Mouse (Mus musculus) heart, embryonic 15.5 days (tissue): Measurements from ENCODE around the gene Ccz1. TPM values are rescaled to one million over a fixed set of nuclear protein-coding genes. Genes with fewer than 3 reads are reported as not detected.

ENCODE experiments used
- ATAC-seq: fragments of 200-750 bp; cut with Nextera tagmentation; replicated peaks from 2 replicates; pipeline ENCODE4 v1.8.0; 2017; ENCODE audit warnings: low read depth, moderate TSS enrichment; ENCODE audit not compliant: insufficient number of reproducible peaks, insufficient read depth, low FRiP score
- H3K27ac ChIP-seq: fragments of 300-500 bp; sonication (generic); 2 replicates; pipeline ENCODE4 v1.5.1; 2015; ENCODE audit warnings: mild to moderate bottlenecking, inconsistent platforms
- H3K27me3 ChIP-seq: fragments of 300-500 bp; sonication (generic); 2 replicates; pipeline ENCODE4 v1.6.1; 2015; ENCODE audit warnings: inconsistent platforms
- H3K36me3 ChIP-seq: fragments of 300-500 bp; sonication (generic); 2 replicates; pipeline ENCODE4 v1.6.1; 2015; ENCODE audit warnings: mild to moderate bottlenecking, inconsistent platforms
- H3K4me1 ChIP-seq: fragments of 300-500 bp; sonication (generic); replicated peaks from 2 replicates; pipeline ENCODE4 v1.6.1; 2015; ENCODE audit warnings: inconsistent platforms
- H3K4me2 ChIP-seq: fragments of 300-500 bp; sonication (generic); 2 replicates; pipeline ENCODE4 v1.6.1; 2015; ENCODE audit warnings: inconsistent platforms, mild to moderate bottlenecking, moderate library complexity
- H3K4me3 ChIP-seq: fragments of 300-500 bp; sonication (generic); 2 replicates; pipeline ENCODE4 v1.5.1; 2015; ENCODE audit warnings: mild to moderate bottlenecking, inconsistent platforms
- H3K9ac ChIP-seq: fragments of 300-500 bp; sonication (generic); 2 replicates; pipeline ENCODE4 v1.6.1; 2015; ENCODE audit warnings: mild to moderate bottlenecking, inconsistent platforms
- H3K9me3 ChIP-seq: fragments of 300-500 bp; sonication (generic); replicated peaks from 2 replicates; pipeline ENCODE4 v1.6.1; 2016; ENCODE audit warnings: inconsistent platforms
- WGBS: fragments of 180-500 bp; shearing (Covaris S2); methylation state at CpG from one replicate; pipeline ENCODE4 v1.1.7; 2015; ENCODE audit warnings: mixed read lengths; 5-methylcytosine and 5-hydroxymethylcytosine counted together
- polyA plus RNA-seq: library from polyadenylated mRNA; unstranded; fragments of >200 nt; fragmentation: Nextera tagmentation; extraction: Ambion mirVana; gene quantifications from 2 replicates; pipeline ENCODE4 v1.2.1, GENCODE M21; 2015

Gene Ccz1
- polyA plus RNA-seq, 1 experiment from 2014 or later = 46.1 TPM

- Histone ChIP-seq H3K27me3 (0 out of 2 replicates have a peak, but pooled peaks cover 3% of the 10 kb centered on the region), H3K4me3 (no peak overlapping the region), H3K4me2 (no peak overlapping the region), H3K9ac (no peak overlapping the region), H3K4me1 (no peaks in the 10 kb centered on the region), H3K9me3 (no peaks in the 10 kb centered on the region), H3K27ac (no peak overlapping the region), H3K36me3 (no peaks in the 10 kb centered on the region)
- 53% methylated on average over 4 of the region's 4 CpGs for WGBS
- ATAC-seq = peak; percentile 73; the same call in 1 of the 2 replicates
Observed at GRCm38 (mm10) chr5:143974931-143975630, 39.6 kb downstream of the Ccz1 start.

DNA sequence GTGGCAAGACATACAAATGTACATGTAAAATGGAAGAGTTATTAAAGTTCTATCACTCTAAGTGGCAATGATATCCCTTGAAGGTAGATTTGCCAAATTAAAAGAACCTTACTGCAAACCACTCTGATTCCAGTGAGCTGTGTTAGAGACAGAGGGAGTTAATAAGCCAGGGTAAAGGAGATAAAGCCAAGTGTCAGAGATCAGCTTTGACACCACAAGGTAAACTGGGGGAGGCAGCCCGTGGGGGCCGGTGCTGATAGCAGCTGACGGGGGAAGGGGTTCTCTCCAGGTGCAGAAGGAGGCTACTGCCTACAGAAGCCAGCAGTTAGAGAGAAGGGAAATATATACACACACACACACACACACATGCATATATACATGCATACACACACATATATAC lies 42.0 kb downstream of the Ccz1 start:
- H3K9ac ChIP-seq = no peak overlapping the region
- no peaks in the 10 kb centered on the region for H3K9me3 ChIP-seq
- H3K4me2 ChIP-seq = no peak overlapping the region
- 43% methylated on average over 3 of the region's 3 CpGs for WGBS
- H3K27me3 ChIP-seq = 0 out of 2 replicates have a peak, but pooled peaks cover 3% of the 10 kb centered on the region
- no peaks in the 10 kb centered on the region for H3K36me3 ChIP-seq
- no peak for ATAC-seq
- no peak overlapping the region for H3K27ac ChIP-seq
- no peak overlapping the region for H3K4me3 ChIP-seq
- H3K4me1 ChIP-seq = no peaks in the 10 kb centered on the region

GRCm38 (mm10) chr5:143966671-143967070 lies 48.0 kb downstream of the Ccz1 start:
- H3K9ac ChIP-seq = no peak overlapping the region
- no peak for ATAC-seq
- H3K27ac ChIP-seq = no peak overlapping the region
- H3K4me3 ChIP-seq = no peak overlapping the region
- no peak overlapping the region for H3K4me2 ChIP-seq
- no peaks in the 10 kb centered on the region for H3K9me3 ChIP-seq
- no peaks in the 10 kb centered on the region for H3K4me1 ChIP-seq
- WGBS = 81% methylated on average over 12 of the region's 12 CpGs
- no peaks in the 10 kb centered on the region for H3K27me3 ChIP-seq
- H3K36me3 ChIP-seq = no peaks in the 10 kb centered on the region

DNA sequence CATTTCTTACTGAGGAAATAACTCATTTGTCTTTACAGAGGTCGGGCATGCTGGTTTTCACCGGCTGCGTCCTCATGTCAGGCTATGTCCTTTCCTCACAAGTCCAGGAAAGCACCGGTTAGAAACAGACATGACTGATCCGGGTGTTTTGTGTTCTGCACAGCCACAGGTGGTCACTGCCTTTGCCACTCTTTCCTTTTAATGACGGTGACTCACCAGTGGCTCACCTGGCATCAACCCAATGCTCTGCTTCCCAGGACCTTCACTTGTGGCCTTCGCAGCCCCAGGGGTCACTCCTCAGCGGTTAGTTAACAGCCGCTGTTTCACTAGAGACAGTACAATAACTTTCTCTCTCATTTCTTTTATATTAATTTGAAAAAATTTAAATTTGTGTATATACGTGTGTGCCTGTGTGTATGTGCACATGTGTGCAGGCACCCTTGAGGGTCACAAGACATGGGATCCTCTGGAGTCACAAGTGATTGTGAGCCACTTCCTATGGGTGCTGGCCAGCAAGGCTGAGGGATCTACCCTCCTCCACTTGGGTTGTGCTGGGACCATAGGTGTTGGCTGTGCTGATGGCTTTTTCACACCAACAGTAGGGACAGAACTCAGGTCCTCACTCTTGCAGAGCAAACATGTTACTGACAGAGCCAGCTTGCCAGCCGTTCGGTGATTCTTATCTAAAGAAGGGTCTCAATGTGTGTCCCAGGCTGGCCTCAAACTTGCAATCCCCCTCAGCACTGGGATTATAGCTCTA lies 48.9 kb downstream of the Ccz1 start:
- no peak overlapping the region for H3K4me2 ChIP-seq
- H3K27ac ChIP-seq = no peak overlapping the region
- WGBS = 76% methylated on average over 12 of the region's 12 CpGs
- H3K9ac ChIP-seq = no peak overlapping the region
- H3K36me3 ChIP-seq = no peaks in the 10 kb centered on the region
- no peaks in the 10 kb centered on the region for H3K4me1 ChIP-seq
- H3K4me3 ChIP-seq = no peak overlapping the region
- H3K9me3 ChIP-seq = no peaks in the 10 kb centered on the region
- ATAC-seq = no peak
- no peaks in the 10 kb centered on the region for H3K27me3 ChIP-seq

DNA sequence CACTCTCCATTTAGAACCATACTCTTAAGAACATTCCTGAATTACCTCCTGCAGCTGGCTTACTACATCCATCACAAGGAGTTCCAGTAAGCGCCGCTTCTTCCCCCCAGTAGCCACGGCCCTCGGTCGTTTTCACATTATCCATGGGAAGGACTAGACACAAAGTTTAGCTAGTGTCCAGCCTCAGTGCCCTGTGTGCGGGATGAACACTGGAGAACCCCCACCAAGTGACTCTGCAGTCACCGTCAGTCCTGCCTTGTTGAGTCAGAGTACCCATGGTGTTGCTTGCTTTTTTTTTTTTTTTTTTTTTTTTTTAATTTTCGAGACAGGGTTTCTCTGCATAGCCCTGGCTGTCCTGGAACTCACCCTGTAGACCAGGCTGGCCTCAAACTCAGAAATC lies 53.5 kb downstream of the Ccz1 start:
- H3K4me1 ChIP-seq = no peaks in the 10 kb centered on the region
- H3K9me3 ChIP-seq = no peaks in the 10 kb centered on the region
- WGBS = 78% methylated on average over 8 of the region's 8 CpGs
- no peak for ATAC-seq
- no peaks in the 10 kb centered on the region for H3K36me3 ChIP-seq
- no peak overlapping the region for H3K9ac ChIP-seq
- H3K4me3 ChIP-seq = no peak overlapping the region
- no peak overlapping the region for H3K4me2 ChIP-seq
- H3K27me3 ChIP-seq = no peaks in the 10 kb centered on the region
- no peak overlapping the region for H3K27ac ChIP-seq

DNA sequence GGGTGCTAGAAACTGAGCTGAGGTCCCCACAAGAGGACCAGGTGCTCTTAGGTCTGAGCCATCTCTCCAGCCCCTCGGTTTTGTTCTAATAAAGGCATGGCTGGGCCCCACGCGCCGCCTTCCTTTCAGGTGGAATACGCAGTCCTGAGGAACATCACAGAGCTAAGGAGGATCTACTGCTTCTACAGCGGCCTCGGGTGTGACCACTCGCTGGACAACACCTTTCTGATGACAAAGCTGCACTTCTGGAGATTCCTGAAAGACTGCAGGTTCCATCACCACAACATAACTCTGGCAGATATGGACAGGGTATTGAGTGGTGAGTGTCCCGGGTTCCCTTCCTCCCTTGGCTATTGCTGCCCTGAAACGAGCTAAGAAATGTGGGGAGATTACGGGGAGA lies 55.1 kb downstream of the Ccz1 start:
- no peak overlapping the region for H3K4me3 ChIP-seq
- 88% methylated on average over 11 of the region's 11 CpGs for WGBS
- no peaks in the 10 kb centered on the region for H3K4me1 ChIP-seq
- no peaks in the 10 kb centered on the region for H3K27me3 ChIP-seq
- H3K9ac ChIP-seq = no peak overlapping the region
- H3K4me2 ChIP-seq = no peak overlapping the region
- ATAC-seq = no peak
- no peaks in the 10 kb centered on the region for H3K36me3 ChIP-seq
- H3K9me3 ChIP-seq = no peaks in the 10 kb centered on the region
- H3K27ac ChIP-seq = no peak overlapping the region

DNA sequence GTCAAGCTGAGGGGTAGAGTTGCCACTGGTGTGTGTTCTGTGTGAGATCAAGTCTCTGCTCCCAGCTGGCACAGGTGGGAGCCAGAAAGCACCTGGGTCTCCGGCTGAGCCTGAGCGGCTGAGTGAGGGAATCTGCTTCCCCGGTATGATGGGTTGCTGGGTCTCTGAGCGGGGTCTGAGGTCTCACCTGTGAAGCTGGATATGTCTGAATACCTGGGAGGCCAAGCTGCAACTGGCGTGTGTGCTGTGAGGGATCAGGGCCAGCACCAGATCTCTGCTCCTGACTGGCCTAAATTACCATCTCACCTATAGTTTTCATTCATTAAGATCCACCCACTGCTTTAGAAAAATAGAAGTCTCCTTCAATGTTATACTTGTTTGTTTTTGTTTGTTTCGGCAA lies 57.6 kb downstream of the Ccz1 start:
- no peak for ATAC-seq
- Histone ChIP-seq H3K36me3 (no peaks in the 10 kb centered on the region), H3K27me3 (no peaks in the 10 kb centered on the region), H3K4me3 (no peak overlapping the region), H3K9ac (no peak overlapping the region), H3K27ac (no peak overlapping the region), H3K9me3 (no peaks in the 10 kb centered on the region), H3K4me1 (no peaks in the 10 kb centered on the region), H3K4me2 (no peak overlapping the region)
- WGBS = 83% methylated on average over 6 of the region's 6 CpGs

DNA sequence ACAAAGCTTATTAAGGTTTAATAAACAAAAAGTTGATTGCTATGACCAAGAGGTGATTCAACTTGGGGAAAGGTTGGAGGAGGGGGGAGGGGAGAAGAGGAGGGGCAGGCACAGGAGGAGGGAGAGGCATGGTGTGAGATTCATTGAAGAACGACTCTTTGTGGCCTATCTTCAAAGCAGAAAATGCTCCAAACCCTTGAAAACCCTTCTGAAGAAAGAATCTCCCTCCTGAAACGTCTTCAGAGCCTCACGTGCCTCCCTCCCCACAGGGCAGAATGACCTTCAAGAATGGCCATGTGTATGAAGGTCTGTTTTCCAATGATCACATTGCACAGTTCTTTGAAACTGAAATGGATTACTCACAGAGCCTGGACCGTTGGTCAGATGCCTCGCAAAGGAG lies 64.7 kb downstream of the Ccz1 start:
- Histone ChIP-seq H3K4me2 (no peak overlapping the region), H3K9me3 (no peaks in the 10 kb centered on the region), H3K4me3 (no peak overlapping the region), H3K36me3 (no peaks in the 10 kb centered on the region), H3K4me1 (no peaks in the 10 kb centered on the region), H3K27me3 (no peaks in the 10 kb centered on the region), H3K27ac (no peak overlapping the region), H3K9ac (no peak overlapping the region)
- WGBS = 44% methylated on average over 5 of the region's 5 CpGs
- ATAC-seq = no peak

- ATAC-seq = no peak
- WGBS = 81% methylated on average over 12 of the region's 12 CpGs
- Histone ChIP-seq H3K27me3 (no peaks in the 10 kb centered on the region), H3K4me3 (no peak overlapping the region), H3K9me3 (no peaks in the 10 kb centered on the region), H3K27ac (no peak overlapping the region), H3K4me1 (no peaks in the 10 kb centered on the region), H3K4me2 (no peak overlapping the region), H3K9ac (no peak overlapping the region), H3K36me3 (no peaks in the 10 kb centered on the region)
Observed at GRCm38 (mm10) chr5:143948361-143948760, 66.3 kb downstream of the Ccz1 start.

DNA sequence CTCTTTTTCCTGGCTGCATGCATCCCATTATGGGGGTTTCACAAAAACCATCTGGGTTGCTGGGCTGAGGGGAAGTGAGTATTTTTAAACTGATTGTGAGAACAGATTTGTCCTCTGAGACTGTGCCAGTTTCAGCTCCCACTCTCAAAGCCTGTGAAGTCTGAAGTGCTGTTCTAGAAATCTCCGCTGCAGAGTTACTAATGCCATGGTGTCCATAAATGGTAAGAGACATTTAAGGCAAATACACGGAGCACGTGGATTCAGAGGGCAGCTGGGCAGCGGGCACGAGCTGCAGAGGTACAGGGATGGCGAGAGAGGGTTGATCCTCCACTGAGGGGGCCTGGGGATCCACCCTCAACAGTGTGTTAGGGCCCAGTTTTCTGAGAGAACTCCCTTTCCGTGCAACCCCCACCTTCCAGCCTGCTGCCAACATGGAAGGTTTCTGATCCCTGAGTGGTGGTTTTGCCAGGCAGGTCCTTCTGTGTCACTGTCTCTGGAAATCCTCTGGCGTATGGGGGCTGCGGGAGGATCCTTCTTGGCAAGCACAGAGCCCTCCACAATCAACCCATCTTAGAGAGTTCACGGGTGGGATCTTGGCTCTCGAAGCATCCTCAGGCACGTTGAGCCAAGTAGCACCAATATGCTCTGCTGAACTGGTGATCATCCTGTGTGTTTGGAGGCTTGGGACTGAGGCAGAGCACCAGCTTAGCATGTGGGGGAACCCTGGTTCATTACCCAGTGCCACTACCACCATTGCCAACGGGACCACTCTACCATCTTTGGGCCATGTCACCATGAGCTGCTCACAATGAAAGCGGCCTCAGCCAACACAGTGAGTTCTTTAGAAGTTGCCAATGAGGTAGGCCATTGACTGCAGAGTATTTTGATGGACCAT lies 71.2 kb downstream of the Ccz1 start:
- Histone ChIP-seq H3K9me3 (no peaks in the 10 kb centered on the region), H3K4me1 (no peaks in the 10 kb centered on the region), H3K9ac (no peak overlapping the region), H3K4me3 (no peak overlapping the region), H3K36me3 (no peaks in the 10 kb centered on the region), H3K27me3 (no peaks in the 10 kb centered on the region), H3K4me2 (no peak overlapping the region), H3K27ac (no peak overlapping the region)
- no peak for ATAC-seq
- WGBS = 73% methylated on average over 14 of the region's 14 CpGs

DNA sequence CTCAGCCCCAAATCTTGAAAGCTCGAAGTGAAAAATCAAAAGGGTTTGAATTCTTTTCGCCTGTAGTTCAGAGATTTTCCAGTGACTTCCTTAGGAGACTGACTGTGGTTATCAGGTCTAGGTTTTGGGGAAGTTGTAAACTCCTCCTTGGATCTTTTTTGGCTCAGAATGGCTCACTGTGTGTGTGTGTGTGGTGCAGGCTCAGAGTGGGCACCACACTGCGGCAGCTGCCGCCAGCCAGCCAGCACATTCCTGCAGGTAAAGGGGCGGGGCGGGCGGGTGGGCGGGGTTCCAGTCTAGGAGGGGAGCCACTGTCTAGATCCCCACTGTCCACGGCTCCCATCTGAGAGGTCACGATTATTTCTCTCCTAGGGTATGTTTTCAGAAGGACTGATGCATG lies 73.1 kb downstream of the Ccz1 start:
- H3K9me3 ChIP-seq = no peaks in the 10 kb centered on the region
- H3K27ac ChIP-seq = no peak overlapping the region
- no peaks in the 10 kb centered on the region for H3K36me3 ChIP-seq
- H3K9ac ChIP-seq = no peak overlapping the region
- no peak for ATAC-seq
- WGBS = 31% methylated on average over 10 of the region's 10 CpGs
- H3K4me2 ChIP-seq = no peak overlapping the region
- no peaks in the 10 kb centered on the region for H3K4me1 ChIP-seq
- H3K27me3 ChIP-seq = no peaks in the 10 kb centered on the region
- H3K4me3 ChIP-seq = no peak overlapping the region
